Mouse (Mus musculus) heart, postnatal 0 days (tissue): ENCODE data around the gene Zfp85.

Source experiments
- CTCF ChIP-seq: IDR thresholded peaks from 2 replicates; pipeline ENCODE4 v1.5.1; 2016; ENCODE audit warnings: antibody characterized with exemption, control low read depth, low read depth
- EP300 ChIP-seq: IDR thresholded peaks from 2 replicates; pipeline ENCODE4 v1.6.1; 2016; ENCODE audit warnings: antibody characterized with exemption, low read depth

DNA sequence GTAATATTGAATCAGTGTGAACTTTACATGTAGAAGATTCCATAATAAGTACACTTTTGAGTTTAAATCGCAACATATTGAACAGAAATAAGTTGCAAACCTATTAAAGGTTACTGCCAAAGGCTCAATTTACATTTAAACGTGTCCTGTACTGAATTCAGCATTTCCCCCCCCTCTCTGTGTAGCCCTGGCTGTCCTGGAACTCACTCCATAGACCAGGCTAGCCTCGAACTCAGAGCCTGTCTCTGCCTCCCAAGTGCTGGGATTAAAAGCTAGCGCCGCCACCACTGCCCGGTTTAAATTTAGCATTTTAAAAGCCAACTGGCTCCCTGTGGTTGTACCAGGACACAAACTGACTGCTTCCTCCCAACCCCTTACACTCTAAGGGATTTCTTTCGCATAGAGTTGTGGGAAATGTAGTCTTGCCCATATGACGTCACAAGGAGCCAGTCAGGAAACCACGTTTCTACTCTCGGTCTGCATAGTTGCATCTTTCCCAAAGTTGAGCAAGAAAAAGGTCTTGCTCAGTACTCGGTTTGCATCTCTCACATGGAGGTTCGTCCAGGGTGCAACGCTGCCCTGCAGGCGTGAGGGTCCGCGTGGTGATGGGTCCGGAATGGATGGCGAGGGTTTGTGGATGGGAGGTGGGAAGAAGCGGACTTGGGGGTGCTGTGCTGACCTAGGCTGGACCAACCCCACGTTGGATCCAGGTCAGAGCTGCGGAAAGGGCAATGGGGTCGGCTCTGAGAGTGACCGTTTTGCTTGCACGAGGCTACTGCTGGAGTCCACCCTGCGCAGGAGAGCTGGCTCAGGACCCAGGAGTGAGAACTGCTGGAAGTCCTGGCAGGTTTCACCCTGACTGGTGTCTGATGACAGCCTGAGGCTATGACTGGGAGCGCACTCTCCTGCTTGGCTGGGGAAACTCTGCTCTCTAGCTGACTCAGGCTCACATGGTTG, 24.5 kb upstream of the Zfp85 start, which contains the start of gene Zfp493:
- TF ChIP-seq EP300: no peak
- TF ChIP-seq CTCF: no peak
